Mouse (Mus musculus): ENCODE measurements around the gene Arl5a.

Arl5a gene

DNA sequence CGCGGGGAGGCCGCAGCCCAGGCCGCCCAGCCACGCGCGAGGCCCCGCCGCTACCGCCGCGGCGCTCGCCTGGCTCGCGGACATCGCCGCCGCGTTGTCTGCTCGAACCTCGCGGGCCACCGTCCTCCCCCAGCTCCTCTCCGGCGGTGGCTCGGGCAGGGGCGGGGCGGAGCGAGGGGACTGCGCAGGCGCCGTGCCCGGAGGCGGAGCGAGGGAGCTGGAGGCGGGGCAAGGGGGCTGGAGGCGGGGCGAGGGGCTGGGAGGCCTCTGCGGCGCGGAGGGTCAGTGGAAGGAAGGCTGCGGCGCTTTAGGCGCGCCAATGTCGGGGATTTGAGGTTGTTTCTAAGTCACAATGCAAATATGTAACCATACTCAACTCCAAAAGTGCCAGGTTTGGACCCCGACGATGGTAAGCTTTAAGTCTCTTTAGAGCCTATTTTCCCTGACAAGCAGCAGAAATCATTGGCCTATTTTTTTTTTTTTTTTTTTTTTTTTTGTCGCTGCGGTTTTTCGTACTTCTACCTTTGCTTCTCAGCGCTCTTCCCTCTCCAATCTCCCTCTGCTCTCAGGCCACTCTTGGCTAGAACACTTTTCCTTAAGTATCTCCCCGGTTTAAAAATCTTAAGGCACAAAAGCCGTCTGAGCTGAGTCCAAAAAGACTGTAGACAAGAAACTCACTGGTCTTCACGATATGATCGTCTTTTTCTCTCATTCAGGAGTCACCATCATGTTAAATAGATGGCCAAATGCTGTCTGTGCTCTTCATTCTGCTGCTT is at the start of gene Arl5a:
Gene Arl5a (minus strand): TSS at position 155 of the 776 bp plus-strand sequence.
- POLR2A ChIA-PET: interaction anchor here (0.6 to 4.5 kb wide), 60 partner anchors 8 to 1436 kb away, joined by 3 to 37 read pairs (median 4); partner anchors contain the start of genes Neb (in 2 of the 4), Prpf40a (in 2 of the 4), Rif1 (in 2 of the 4) and Arl6ip6 (in 1 of the 4)

DNA sequence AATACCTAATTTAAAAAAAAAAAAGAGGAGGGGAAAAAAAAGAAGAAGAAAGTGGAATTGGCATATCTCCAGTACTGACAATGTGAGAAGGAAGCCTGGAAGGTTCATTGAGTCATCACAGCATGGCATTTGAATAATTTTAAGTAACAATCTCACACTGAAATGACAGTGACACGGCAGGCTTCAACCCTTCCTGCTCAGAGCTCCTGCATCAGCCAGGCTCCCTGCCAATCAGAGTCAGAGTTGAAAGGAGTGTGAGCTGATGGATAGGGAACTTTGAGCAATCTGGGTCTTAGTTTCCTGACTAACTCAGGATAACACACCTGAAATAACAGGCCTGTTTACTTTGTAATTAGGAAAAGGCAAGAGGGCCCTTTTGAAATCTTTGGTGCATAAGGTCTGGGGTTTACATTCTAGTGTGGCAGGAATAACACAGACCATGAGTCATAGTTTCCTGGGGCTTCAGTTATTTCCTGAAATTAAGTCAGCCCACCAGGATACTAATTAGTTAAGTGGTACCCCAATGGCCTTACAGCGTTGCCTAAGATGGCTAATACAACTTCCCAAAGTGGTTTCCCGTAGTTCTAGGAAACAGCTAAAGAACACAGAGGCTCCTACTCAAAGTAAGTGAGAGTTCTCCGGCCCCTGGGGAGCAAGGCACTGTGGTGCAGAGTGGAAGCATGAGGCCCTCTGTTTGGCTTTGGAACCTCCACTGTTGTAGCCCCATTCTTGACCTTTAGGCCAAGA is 47.0 kb upstream of the Arl5a start:
- POLR2A ChIA-PET: no interaction called here
- CTCF ChIA-PET: no interaction called here

More for the DNA sequence above, at the start of gene Arl5a:
- CTCF ChIA-PET: interaction anchor here (0.5 to 1.9 kb wide), 7 partner anchors 21 to 697 kb away, joined by 3 to 11 read pairs (median 3); no protein-coding TSS in a partner anchor

DNA sequence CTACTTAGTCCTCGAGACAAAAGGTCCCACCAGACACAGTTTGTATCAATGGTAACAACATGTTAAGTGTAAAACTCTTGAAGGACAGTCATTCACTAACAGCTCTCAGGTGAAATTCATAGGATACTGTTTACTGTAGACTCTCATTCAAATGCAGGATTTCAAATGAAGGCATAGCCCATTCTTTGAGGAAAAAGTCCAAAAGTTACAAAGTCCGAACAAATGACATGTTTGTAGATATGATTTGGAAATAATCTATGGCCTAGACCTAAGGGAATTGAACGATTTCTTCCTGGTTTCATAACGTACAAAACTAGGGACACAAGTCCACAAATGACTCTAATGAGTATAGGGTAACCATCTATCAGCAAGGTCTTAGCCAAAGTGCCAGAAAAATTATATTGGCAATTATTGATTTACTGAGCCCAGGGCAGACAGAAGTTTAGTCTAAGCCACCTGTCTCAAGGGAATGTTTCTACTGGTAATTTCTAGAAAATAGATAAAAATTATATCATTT is 45.4 kb upstream of the Arl5a start:
- ChIA-PET POLR2A (no interaction called here), CTCF (no interaction called here)

DNA sequence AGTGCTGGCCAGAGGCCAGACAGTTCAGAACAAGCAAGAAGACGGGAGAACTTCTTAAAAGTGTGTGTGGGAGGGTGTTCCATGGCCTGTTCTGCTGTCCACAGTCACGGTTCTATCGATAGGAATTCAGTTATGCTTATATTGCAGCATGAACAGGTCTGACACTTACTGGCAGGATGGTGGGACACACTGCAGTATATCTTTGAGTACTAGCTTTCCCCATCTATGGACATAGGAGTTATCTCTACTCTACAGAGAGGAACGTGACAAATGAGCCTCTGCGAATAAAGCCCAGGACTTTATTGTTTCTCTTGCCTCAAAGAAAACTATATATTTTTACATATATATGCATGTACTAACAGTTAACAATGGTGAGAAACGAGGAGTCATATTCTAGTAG is 42.9 kb upstream of the Arl5a start:
- CTCF ChIA-PET: no interaction called here
- POLR2A ChIA-PET: no interaction called here

DNA sequence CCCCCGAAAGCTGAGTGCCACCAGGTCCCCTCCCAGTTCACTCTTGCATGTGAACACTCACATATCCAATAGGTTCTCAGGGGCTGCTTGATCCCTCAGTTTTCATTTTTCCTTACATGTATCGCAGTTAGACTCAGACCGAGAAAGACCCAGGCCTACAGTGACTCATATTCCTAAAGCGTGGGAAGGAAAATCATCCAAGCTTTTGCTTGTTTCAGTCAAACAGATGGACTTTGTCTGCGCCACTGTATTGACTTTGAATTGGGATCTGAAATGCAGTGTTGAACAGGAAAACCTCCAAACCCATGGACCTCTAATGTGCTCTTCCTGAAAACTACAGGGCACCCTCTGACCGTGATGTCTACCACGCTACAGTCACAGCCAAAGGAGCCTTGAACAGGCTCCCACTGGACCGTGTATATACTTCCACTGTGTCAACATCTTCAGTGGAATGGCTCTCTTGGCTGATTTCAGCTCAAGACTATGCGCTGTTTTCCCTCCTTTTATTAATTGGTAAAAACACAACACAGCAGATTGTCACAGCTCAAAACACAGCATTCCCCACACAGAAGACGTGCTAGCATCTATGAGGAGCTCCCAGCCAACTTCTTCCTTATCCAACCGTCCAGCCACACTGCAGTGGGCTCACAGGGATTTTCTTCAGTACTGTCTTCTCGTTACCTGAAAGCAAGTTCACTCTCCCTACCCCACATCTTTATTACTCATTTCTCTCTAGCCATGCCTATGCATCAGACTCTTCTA is 36.7 kb upstream of the Arl5a start:
- POLR2A ChIA-PET: interaction anchor here in 1 of 4 experiments (1.7 kb wide), 1 partner anchor 36 kb away, joined by 4 read pairs; the partner anchor contains the start of gene Arl5a
- CTCF ChIA-PET: no interaction called here

DNA sequence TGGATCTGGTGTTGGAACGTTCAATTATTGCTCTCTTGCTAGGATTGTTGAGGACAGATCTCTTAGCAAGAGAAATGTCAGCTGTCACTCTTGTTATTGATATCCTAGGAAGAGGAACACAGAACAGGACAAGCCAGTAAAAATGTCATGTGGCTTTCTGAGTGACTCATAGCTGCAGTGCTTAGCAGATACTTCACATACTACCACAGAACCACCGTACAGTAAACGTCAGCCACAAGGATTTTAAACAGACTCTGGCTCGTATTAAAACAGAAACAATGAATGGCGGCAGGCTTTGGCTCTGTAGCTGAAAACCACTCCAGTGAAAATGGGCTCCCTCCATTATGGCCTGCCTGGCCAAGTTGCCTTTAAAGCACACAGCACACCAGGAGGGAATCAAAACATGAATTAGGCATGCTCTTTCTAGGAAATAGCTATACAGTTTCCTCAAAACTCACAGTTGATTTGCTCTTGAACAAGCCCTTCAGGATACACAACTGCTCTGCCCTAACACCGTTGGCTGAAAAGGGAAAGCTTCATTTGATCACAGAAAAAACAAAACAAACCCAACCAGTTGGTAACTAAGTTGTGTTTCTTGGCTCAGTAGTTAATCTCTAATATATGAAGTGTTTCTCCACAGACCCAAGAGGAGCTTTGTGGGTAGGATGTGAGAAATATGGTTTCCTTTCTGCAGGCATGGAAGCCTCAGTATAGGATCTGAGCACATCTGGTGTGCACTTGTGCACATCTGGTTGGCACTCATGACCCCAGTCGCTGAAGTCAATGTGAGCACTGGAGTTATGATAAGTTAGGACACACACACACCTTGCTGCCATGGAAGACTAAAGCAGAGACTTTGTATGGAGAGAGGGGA is 31.1 kb upstream of the Arl5a start:
- POLR2A ChIA-PET: interaction anchor here in 1 of 4 experiments (1.2 kb wide), 1 partner anchor 31 kb away, joined by 3 read pairs; the partner anchor contains the start of gene Arl5a
- CTCF ChIA-PET: no interaction called here

DNA sequence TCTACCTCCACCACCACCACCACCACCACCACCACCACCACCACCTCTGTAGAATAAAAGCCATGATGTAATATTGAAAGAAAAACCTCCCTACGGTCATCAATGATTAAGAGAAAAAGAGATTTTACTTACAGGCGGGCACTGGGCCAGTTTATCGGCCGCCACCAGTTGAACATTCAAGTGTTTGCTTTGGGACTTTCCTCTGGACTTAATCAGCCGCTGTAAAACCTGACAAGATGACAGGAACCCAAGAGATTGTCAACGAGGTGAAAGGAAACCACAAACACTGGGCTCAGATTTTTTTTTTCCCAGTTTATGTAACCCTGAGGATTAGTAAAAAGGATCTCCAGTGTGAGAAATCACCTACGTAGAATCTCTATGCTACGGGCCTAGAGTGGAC is 25.1 kb upstream of the Arl5a start:
- ChIA-PET POLR2A (interaction anchor here in 1 of 4 experiments (1.4 kb wide), 1 partner anchor 25 kb away, joined by 4 read pairs; the partner anchor contains the start of gene Arl5a), CTCF (interaction anchor here in 1 of 4 experiments (1.2 kb wide), 1 partner anchor 141 kb away, joined by 3 read pairs; no protein-coding TSS in a partner anchor)

DNA sequence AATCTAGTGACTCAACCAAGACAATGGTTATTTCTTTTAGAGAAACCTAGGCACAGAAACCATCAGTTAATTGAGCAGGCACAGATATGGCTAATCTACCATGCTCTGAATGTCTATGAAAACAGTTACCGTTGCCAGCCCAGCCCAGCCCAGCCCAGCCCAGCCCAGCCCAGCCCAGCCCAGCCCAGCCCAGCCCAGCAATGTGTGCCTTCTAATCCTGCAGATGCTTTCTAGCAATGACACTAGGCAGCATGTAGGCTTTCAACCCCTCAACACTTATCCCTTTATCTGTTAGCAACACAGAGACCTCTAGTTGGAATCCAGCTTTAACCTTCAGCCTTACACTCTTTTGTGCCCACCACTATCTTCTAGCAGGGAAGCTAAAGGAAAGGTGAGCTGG is 24.2 kb upstream of the Arl5a start:
- ChIA-PET POLR2A (interaction anchor here in 1 of 4 experiments (0.7 kb wide), 1 partner anchor 24 kb away, joined by 3 read pairs; the partner anchor contains the start of gene Arl5a), CTCF (interaction anchor here in 1 of 4 experiments (1.2 kb wide), 1 partner anchor 142 kb away, joined by 3 read pairs; no protein-coding TSS in a partner anchor)

DNA sequence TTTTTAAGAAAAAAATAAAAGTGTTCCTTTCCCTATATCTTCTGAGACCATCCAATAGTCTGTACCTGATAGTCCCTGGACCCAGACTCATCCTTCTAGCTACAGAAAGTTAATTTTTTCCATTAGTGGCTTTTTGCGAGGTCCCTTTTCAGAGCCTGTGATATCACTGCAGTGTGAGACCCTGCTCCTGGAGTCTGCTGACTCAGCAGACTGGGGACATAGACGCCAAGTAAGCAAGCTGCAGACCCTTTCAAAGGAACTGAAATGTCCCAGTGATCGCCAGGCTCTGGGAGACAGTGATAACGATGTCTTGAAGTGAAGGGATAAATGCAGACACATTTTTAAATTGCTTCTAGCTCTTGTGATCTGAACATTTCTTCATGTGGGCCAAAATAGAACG is 21.9 kb upstream of the Arl5a start:
- ChIA-PET CTCF (no interaction called here), POLR2A (interaction anchor here in 1 of 4 experiments (0.6 kb wide), 1 partner anchor 169 kb away, joined by 3 read pairs; no protein-coding TSS in a partner anchor)

DNA sequence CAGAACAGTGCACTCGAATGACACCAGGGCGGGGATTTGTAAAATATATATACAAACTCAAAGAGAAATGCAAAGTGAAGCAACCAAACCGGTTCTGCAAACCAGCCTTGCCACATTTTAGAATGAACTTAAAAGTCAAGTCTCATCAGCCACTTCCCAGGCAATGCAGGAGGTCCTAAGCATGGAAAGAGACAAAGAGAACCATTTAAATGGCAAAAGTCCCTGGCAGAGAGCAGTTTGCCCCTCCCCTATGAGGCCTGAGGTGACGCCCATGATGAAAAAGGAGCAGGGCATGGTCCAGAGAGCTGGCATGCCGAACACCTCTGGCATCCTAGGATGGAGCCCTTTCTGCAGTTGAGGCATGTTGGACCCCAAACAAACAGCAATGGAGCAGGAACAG is 17.4 kb upstream of the Arl5a start:
- ChIA-PET POLR2A (interaction anchor here in 2 of 4 experiments (1.0 kb wide), 2 partner anchors 17 kb away, joined by 3 read pairs; partner anchors contain the start of gene Arl5a (in 2 of the 2)), CTCF (interaction anchor here in 1 of 4 experiments (0.6 kb wide), 1 partner anchor 19 kb away, joined by 4 read pairs; no protein-coding TSS in a partner anchor)

DNA sequence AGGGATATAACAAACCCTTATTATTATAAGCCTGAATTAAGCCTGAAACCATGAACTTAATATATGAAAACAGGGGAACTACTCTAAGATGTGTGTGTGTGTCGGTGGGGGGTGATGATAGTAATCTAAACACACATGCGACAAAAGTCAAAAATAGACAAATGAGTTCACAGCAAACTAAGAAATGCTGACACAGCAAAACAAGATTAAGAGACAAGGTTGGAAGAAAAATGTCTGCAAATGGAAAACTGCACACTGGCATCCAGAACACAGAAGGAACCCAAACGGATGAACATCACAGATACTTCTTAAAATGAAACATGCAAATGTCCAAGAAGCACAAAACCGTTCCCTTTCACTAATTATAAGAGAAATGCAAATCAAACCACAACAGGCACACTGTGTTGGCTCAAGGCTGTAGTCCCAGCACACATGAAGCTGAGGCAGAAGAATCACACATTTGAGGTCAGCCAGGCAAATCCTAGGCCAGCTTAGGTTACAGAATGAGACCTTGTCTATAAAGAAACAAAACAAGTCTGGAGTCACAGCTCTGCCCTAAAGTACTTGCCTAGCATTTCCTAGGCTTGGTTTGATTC is 15.8 kb upstream of the Arl5a start:
- ChIA-PET POLR2A (no interaction called here), CTCF (no interaction called here)

DNA sequence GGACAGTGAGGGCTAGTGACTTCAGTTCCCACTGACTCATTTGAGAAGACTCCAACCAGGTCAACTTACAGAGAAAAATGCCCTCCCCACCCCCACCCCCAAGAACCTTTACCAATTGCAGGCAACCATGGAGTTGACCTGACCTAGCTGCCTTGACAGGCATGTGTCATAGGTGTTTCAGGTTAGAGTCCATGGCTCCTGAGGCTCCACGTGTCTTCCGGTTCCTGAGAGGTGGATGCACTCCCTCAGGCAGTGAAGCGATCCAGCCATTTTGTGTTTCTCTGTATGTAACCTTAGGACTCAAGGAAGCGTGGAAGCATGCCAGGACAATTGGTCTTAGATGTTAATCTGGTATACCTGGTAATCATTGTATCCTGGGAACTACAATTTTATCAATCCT is 13.7 kb upstream of the Arl5a start:
- ChIA-PET CTCF (no interaction called here), POLR2A (interaction anchor here in 2 of 4 experiments (0.6 to 0.7 kb wide), 2 partner anchors 24 to 865 kb away, joined by 4 read pairs; no protein-coding TSS in a partner anchor)

DNA sequence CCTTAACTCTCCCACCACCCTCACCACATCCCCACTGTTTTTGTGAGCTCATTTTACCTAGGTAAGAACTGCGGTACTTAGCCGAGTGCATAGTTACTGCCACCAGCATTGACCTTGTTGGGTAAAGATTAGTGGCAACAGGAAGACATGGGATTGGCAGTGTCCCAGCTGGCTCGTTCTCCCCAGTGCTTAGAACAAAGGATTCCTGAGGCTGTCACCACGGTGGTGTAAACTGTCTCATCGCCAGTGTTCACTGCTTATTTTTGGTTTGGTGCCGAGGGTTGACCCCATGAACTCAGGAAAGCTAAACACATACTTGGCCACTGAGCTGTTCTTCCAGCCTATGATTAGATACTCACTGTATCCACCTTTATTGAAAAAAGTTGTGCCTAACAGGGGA is 13.3 kb upstream of the Arl5a start:
- ChIA-PET CTCF (no interaction called here), POLR2A (interaction anchor here in 2 of 4 experiments (0.7 to 0.9 kb wide), 2 partner anchors 13 to 865 kb away, joined by 3 to 4 read pairs; partner anchors contain the start of gene Arl5a (in 1 of the 2))

DNA sequence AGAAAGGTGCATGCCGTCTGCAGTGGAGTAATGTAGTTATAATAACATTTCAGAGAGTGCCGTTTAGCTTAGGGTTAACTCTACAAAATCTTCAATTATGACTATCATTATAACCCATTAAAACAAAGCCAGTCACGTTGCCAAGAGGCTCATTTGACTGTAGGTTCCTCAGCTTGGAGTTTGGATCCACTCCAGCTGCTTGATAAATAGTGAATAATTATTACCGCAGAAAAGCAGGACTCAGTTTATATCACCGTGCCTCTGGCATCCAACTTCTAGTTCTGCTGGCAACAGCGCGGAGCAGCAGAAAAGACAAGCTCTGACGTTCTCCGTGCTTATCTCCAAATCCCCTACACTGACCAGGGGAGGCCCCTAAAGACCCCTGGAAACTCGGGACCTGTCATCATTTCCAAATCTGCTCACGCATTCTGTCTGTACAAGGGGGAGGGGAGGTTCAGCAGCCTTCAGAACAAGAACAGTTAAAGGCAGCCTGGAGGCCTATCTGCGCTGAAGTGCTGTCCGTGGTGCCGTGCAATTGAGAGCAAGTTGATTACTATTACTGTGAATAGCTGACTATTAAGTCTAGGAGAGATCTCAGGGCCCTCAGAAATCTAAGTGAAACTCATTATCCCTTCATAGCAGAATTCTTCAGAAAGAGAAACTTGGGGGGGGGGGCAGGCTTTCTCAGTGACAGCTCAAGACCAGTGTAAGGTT is 11.4 kb upstream of the Arl5a start:
- CTCF ChIA-PET: interaction anchor here in 1 of 4 experiments (0.5 kb wide), 1 partner anchor 648 kb away, joined by 3 read pairs; no protein-coding TSS in a partner anchor
- POLR2A ChIA-PET: interaction anchor here in 2 of 4 experiments (0.6 to 1.5 kb wide), 2 partner anchors 11 to 207 kb away, joined by 4 to 17 read pairs; partner anchors contain the start of gene Arl5a (in 1 of the 2)

DNA sequence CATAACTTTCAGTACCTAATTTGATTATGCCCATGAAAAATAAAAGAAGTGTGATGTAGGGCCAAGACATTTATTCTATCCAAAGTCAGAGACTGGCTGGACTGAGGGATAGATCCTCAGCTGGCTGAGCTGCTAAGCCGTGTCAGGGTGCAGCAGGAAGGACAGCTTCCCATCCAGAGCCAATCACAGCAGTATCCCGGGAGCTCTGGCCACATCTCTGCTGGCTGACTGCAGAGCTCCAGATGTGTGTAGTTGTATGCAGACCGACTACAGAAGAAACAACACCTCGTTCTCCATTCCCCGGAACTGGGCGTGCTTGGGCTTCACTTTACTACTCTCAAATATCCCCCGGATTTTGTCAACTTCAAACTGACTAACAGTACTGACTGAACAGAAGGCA is 8.7 kb upstream of the Arl5a start:
- ChIA-PET CTCF (no interaction called here), POLR2A (interaction anchor here in 1 of 4 experiments (1.1 kb wide), 1 partner anchor 9 kb away, joined by 5 read pairs; the partner anchor contains the start of gene Arl5a)

DNA sequence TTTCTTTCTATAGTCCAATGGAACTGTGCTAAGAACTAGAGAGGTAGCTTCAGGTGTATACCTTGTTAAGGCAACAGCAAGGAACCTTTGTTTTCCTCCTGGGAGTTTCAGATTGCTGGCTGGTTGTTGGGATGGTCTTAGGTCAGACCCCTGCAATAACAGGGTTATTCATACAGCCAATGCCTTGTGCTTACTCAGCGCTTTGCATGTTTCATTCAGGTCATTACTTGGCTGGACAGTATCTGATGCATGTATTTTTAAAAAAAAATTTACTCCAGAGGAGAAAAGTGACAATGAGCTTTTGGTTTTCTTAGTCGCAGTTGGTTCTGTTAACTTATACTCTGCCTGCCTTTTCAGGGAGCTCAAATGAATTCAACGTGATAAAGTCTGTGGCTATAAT is 2.7 kb upstream of the Arl5a start:
- CTCF ChIA-PET: no interaction called here
- POLR2A ChIA-PET: no interaction called here
